Mouse (Mus musculus) lung, adult 2 months (tissue): ENCODE results near the gene Trak1.

Source experiments
- CTCF ChIP-seq: fragments of 200-500 bp; IDR thresholded peaks from 2 replicates; pipeline ENCODE4 v1.5.1; 2011; ENCODE audit warnings: mild to moderate bottlenecking, low read length, control low read depth; ENCODE audit not compliant: insufficient read depth
- POLR2A ChIP-seq: fragments of 200-500 bp; IDR thresholded peaks from 2 replicates; pipeline ENCODE4 v1.6.1; 2011; ENCODE audit warnings: low read depth, mild to moderate bottlenecking, control low read depth, low read length, borderline replicate concordance; ENCODE audit errors: extremely low read depth

DNA sequence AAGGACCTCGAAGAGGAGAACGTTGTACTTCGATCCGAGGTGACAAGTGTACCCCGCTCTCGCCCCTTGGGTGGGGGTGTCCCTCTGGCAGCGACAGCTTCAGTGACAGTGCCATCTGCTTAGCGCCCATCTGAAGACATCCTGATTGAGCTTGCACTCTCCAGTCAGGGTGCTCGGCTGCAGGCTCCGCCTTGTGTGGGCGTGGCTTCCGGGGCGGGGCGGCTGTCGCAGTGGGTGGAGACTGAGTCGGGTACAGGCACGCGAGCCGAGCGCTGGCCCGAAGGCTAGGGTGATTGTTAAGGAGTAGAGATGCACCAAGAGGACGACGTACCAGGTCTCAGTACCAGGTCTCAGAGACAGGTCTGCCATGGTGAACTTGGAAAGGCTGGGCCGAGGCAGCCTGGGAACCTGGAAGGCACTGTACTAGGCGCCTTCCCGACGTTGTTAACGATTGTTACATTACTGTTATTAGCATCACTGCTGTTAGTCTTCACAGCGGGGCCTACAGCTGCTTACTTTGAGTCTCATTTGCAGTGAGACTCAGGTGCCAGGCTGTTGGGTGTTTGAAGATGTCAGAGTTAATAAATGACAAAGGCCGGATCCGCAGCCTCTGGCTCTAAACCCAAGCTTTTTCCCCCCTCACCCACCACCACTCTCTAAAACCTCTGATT, 146.5 kb downstream of the Trak1 start:
- no peak for TF ChIP-seq CTCF
- no peak for TF ChIP-seq POLR2A
